ENCODE assay signal across 22 mouse cellular contexts in genomic region chr4:62306840-62307239, GRCm38 (mm10).
"Had no signal": no experiment of that assay in that cellular context is flagged by ENCODE, and none has a peak within 500 bp of the region (broad histone marks: within the 10 kb centered on the region; RNA-seq: fewer than 3 reads in every experiment).

No protein-coding gene starts in this region.

- H3K9ac ChIP-seq: limb, embryonic 12.5 days; limb, embryonic 15.5 days; liver, embryonic 14.5 days; liver, postnatal 0 days; lung, embryonic 14.5 days; midbrain, embryonic 12.5 days; midbrain, embryonic 15.5 days; neural tube, embryonic 12.5 days; neural tube, embryonic 15.5 days had no signal

- H3K27ac ChIP-seq: limb, embryonic 12.5 days; limb, embryonic 15.5 days; liver, embryonic 14.5 days; macrophage; midbrain, embryonic 12.5 days; midbrain, embryonic 15.5 days; neural tube, embryonic 12.5 days; neural tube, embryonic 15.5 days; stomach, postnatal 0 days had no signal

- DNase-seq: kidney, postnatal 10 days; kidney, postnatal 36 days; left cerebral cortex, postnatal 4 days; liver, postnatal 0 days; lung, embryonic 14.5 days; right cerebral cortex, adult 18-20 months; right cerebral cortex, postnatal 14 days; right cerebral cortex, postnatal 4 days; thymus, adult 2 months; thymus, postnatal 14 days; thymus, postnatal 4 days had no signal

- H3K4me2 ChIP-seq: limb, embryonic 12.5 days; limb, embryonic 15.5 days; liver, embryonic 11.5 days; lung, embryonic 14.5 days; midbrain, embryonic 12.5 days; midbrain, embryonic 15.5 days; neural tube, embryonic 12.5 days; neural tube, embryonic 15.5 days had no signal

- ATAC-seq: liver, postnatal 0 days; lung, postnatal 0 days; midbrain, embryonic 15.5 days had no signal

- H3K9me3 ChIP-seq: limb, embryonic 12.5 days; limb, embryonic 15.5 days; midbrain, embryonic 12.5 days; midbrain, embryonic 15.5 days; neural tube, embryonic 12.5 days; neural tube, embryonic 15.5 days had no signal

- H3K27me3 ChIP-seq: limb, embryonic 12.5 days; limb, embryonic 15.5 days; midbrain, embryonic 12.5 days; midbrain, embryonic 15.5 days; neural tube, embryonic 12.5 days; neural tube, embryonic 15.5 days had no signal

- H3K4me1 ChIP-seq: limb, embryonic 12.5 days; limb, embryonic 15.5 days; midbrain, embryonic 12.5 days; midbrain, embryonic 15.5 days; neural tube, embryonic 12.5 days; neural tube, embryonic 15.5 days had no signal

- H3K4me3 ChIP-seq: limb, embryonic 12.5 days; limb, embryonic 15.5 days; midbrain, embryonic 12.5 days; midbrain, embryonic 15.5 days; neural tube, embryonic 12.5 days; neural tube, embryonic 15.5 days had no signal
